Mouse (Mus musculus) retina, postnatal 1 day (tissue): ENCODE results near the gene Fthl17a.

Experiments
- DNase-seq: peaks from one replicate; pipeline ENCODE4 v3.0.0-alpha.2; 2012

The Fthl17a gene

DNA sequence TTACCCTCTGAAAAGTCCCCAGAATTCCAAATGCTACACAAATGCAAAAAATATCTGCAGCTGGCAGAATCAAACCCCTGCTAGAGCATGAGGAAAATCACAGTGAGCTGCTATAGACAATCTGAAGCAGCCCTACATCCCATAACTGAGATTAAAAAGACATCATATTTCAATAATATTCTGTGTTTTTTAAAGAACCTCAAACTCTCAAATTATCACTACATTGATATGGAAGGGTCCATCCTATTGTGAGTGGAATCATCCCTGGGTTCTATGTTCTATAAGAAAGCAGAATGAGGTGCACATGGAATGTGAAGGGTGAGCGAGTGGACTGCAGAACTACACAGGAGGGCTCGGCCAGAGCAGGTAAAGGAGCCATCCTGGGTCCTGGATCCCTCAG lies at the start of gene Fthl17a:
Gene Fthl17a (plus strand): TSS at position 301 of the 400 bp plus-strand sequence.
- no peak for DNase-seq

GRCm38 (mm10) chrX:85207001-85207400 lies 42.5 kb upstream of the Fthl17a start:
- no peak for DNase-seq

GRCm38 (mm10) chrX:85226883-85227282 lies 22.6 kb upstream of the Fthl17a start:
- peak; percentile 20 for DNase-seq

DNA sequence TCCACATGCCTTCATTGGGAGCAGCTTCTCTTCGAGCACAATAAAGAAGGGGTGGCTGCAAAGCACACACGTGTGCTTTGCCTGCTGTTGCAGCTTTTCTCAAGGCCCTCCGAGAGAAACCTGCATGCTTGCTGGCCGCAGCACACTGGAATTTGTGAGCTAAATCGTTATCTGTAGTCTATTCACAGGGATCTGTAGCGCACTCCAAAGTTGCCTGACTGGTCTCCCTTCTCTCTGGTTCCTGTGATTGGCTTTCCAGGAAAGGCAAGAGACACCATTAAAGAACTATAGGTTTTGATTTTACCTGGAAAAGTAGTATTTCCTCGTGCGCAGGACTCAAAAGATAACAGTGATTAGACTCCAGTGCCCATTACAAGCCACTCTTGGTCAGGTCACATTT lies 22.3 kb downstream of the Fthl17a start:
- no peak for DNase-seq

DNA sequence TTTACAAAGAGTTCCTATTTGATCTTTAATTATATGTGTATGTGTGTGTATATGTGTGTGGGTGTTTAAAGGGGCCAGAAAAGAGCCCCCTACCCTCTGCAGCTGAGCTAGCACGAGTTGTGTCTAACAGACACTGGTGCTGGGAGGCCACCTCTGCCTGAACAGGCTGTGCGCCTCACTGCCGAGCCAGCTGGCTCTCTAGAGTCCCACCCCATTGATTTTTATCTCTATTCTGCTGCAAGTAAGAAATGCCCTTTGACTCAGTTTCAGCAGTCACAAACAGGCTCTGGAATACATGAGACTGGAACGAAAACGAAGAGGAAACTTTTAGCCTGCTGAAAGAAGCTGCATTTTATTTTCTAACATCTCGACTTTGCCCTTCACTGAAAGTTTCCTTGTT lies 22.8 kb downstream of the Fthl17a start:
- DNase-seq: no peak

GRCm38 (mm10) chrX:85289846-85290245 lies 40.4 kb downstream of the Fthl17a start:
- no peak for DNase-seq

- DNase-seq: no peak
These were observed 43.3 kb downstream of the Fthl17a start for GRCm38 (mm10) chrX:85292781-85293180.

DNA sequence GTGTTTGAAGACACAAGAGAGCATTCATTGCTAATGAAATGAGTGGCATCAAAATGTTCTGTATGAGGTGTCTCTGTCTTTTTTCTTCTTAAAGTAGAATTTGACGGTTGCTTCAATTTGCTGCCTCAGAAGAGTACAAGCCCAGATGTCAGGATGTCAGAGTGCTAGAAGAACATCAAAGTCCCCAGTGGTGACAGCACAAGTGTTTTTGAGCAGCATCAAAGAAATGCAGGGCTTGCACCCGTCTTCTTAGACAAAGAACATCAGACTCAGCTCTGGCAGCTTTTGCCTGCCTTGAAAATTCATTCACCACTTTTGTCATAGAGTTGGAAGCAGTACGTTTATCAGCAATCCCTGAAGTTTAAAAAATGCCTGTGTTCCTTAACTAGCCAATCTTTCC lies 44.5 kb downstream of the Fthl17a start:
- no peak for DNase-seq

DNA sequence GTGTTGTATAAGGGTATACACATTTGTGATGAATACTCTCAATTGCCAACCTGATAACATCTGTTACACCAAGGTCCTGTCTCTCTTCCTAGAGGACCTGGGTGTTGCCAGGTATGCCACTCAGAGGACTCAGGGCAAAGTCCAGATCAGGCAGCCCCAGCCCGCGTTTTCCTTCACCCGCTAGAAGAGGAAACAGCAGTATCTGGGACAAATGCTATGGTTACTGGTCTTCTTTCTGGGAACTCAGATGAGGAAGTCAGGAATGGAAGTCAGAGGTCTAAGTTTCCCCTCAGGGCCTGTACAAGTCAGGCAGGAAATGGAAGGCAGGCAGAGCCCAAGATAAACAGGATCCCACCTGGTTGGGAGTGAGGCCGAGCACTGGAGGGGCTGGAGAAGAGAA lies 55.2 kb downstream of the Fthl17a start:
- DNase-seq: no peak

GRCm38 (mm10) chrX:85318576-85318975 lies 69.1 kb downstream of the Fthl17a start:
- no peak for DNase-seq

DNA sequence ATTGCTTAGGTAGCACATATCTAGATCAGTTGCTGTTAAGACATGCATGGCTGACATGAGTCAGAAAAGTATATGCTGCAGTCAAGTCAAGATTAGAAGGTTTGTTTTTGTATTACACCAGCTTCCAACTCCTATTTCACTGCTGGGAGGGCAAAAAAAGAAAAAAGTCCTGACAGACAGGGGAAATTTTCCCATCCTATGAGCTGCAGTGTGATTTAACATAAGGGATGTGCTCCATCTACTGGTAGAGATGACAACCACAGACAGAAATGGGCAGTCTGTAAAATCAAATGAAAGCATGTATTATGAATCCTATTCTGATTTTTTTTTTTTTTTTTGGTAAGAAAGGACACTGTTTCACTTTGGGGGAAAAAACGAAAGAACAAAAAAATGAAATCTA lies 69.7 kb downstream of the Fthl17a start:
- DNase-seq: peak; percentile 33
